Mouse (Mus musculus) embryonic facial prominence, embryonic 15.5 days (tissue): Measurements from ENCODE around the gene Rbbp6. TPM values are rescaled to one million over a fixed set of nuclear protein-coding genes. Genes with fewer than 3 reads are reported as not detected.

ENCODE experiments used
- ATAC-seq: fragments of 200-750 bp; cut with Nextera tagmentation; 2 replicates; pipeline ENCODE4 v1.8.0; 2017; ENCODE audit warnings: low read depth, moderate TSS enrichment; ENCODE audit not compliant: insufficient number of reproducible peaks, low FRiP score, low TSS enrichment
- H3K27ac ChIP-seq: fragments of 300-500 bp; sonication (generic); replicated peaks from 2 replicates; pipeline ENCODE4 v1.5.1; 2015; ENCODE audit warnings: mild to moderate bottlenecking, inconsistent platforms
- H3K27me3 ChIP-seq: fragments of 300-500 bp; sonication (generic); 2 replicates; pipeline ENCODE4 v1.6.1; 2015; ENCODE audit warnings: inconsistent platforms
- H3K36me3 ChIP-seq: fragments of 300-500 bp; sonication (generic); 2 replicates; pipeline ENCODE4 v1.6.1; 2015; ENCODE audit warnings: mild to moderate bottlenecking, inconsistent platforms
- H3K4me1 ChIP-seq: fragments of 300-500 bp; sonication (generic); 2 replicates; pipeline ENCODE4 v1.6.1; 2015; ENCODE audit warnings: inconsistent platforms
- H3K4me2 ChIP-seq: fragments of 300-500 bp; sonication (generic); replicated peaks from 2 replicates; pipeline ENCODE4 v1.6.1; 2015; ENCODE audit warnings: mild to moderate bottlenecking, inconsistent platforms
- H3K4me3 ChIP-seq: fragments of 300-500 bp; sonication (generic); replicated peaks from 2 replicates; pipeline ENCODE4 v1.5.1; 2015; ENCODE audit warnings: mild to moderate bottlenecking, inconsistent platforms
- H3K9ac ChIP-seq: fragments of 300-500 bp; sonication (generic); 2 replicates; pipeline ENCODE4 v1.6.1; 2015; ENCODE audit warnings: inconsistent platforms
- H3K9me3 ChIP-seq: fragments of 300-500 bp; sonication (generic); replicated peaks from 2 replicates; pipeline ENCODE4 v1.6.1; 2016; ENCODE audit warnings: inconsistent platforms
- WGBS: fragments of 180-500 bp; shearing (Covaris S2); methylation state at CpG from one replicate; pipeline ENCODE4 v1.1.7; 2015; 5-methylcytosine and 5-hydroxymethylcytosine counted together
- polyA plus RNA-seq: library from polyadenylated mRNA; unstranded; fragments of >200 nt; fragmentation: Nextera tagmentation; extraction: Ambion mirVana; gene quantifications from 2 replicates; pipeline ENCODE4 v1.2.1, GENCODE M21; 2015

The Rbbp6 gene
- polyA plus RNA-seq, 1 experiment from 2014 or later, result 27.5 TPM

DNA sequence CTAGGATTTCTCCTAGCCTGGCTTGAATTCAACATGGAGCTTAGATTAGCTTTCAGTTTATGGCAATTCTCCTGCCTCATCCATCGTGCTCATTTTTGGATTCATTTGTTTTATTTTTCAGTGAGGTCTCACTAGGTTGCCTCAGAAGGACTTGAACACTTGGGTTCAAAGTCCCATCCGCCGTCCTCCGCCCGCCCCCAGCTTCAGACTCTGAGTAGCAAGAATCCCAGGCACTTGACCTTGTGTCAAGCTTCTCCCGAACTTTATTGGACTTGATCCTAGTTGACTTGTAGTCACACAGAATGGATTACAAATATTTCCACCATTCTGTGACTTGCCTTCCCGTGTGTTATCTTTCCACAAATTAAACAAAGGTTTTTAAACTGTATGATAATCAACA is 49.2 kb downstream of the Rbbp6 start:
- Histone ChIP-seq H3K9ac (no peak overlapping the region), H3K4me2 (no peak overlapping the region), H3K36me3 (no peaks in the 10 kb centered on the region), H3K4me3 (no peak overlapping the region), H3K4me1 (no peaks in the 10 kb centered on the region), H3K9me3 (no peaks in the 10 kb centered on the region), H3K27me3 (no peaks in the 10 kb centered on the region), H3K27ac (no peak overlapping the region)
- ATAC-seq, result no peak
- WGBS, result 85% methylated on average over 7 of the region's 7 CpGs

DNA sequence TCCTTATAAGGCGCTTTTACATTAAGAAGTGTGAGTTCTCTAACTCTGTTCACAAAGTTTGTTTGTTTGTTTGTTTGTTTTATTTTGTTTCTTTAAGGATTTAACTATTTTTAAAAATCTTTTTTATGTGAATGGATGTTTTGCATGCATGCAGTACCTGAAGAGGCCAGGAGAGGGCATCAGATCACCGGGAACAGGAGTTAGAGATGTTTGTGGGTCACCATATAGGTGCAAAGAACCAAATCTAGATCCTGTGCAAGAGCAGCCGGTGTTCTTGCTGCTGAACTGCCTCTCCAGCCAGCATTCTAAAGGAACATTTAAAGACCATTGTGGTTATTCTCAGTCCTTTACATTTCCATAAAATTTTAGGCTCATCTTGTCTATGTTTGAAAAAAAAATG is 52.1 kb downstream of the Rbbp6 start:
- Histone ChIP-seq H3K9me3 (no peaks in the 10 kb centered on the region), H3K4me3 (no peak overlapping the region), H3K27ac (no peak overlapping the region), H3K9ac (no peak overlapping the region), H3K4me2 (no peak overlapping the region), H3K36me3 (no peaks in the 10 kb centered on the region), H3K27me3 (no peaks in the 10 kb centered on the region), H3K4me1 (no peaks in the 10 kb centered on the region)
- no peak for ATAC-seq
- WGBS, result 33% methylated on average over 3 of the region's 3 CpGs

DNA sequence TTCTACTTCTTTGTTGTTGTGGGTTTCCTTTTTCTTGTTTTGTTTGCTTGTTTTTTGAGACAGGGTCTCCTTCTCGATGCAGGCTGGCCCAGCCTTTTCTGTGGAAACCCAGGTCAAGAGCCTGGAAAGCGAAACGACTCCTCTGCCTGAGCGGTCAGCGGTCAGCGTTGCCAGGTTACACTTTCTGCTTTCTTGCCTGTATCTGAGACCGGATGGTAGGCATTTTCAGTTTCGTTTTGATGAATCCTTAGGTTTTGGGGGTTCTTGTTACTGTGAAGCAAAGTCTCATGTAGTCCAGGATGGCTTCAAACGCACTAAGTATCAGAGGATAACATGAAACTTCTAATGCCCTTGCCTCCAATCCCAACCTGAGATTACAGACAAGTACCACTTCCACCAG is 59.6 kb downstream of the Rbbp6 start:
- no peak for ATAC-seq

DNA sequence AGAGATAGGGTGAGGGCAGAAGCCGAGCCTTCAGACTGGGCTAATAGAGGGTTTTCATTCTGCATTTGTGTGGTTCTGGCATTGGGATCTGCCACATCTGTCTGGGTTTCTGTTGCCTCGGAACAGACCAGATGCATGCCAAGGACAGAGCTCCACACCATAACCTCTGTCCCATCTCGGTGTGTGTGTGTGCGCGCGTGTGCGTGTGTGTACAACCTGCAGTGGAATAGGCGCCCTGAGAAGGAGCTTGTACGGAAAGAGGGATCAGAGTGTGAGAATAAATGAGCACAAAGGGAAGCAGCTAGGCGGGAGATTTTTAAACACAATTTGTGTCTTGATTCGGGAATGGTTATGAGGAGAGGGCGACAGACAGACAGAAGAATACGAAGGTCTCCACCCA is 64.8 kb downstream of the Rbbp6 start:
- H3K4me2 ChIP-seq, result peak overlapping the region; percentile 87
- H3K36me3 ChIP-seq, result no peaks in the 10 kb centered on the region
- H3K9me3 ChIP-seq, result no peaks in the 10 kb centered on the region
- H3K4me3 ChIP-seq, result peak overlapping the region; percentile 40
- H3K27me3 ChIP-seq, result no peaks in the 10 kb centered on the region
- ATAC-seq, result no peak
- peaks cover 14% of the 10 kb centered on the region for H3K4me1 ChIP-seq
- 15% methylated on average over 13 of the region's 13 CpGs for WGBS
- no peak overlapping the region for H3K27ac ChIP-seq
- H3K9ac ChIP-seq, result no peak overlapping the region

More for the DNA sequence above, 59.6 kb downstream of the Rbbp6 start:
- 72% methylated on average over 9 of the region's 9 CpGs for WGBS
- no peaks in the 10 kb centered on the region for H3K36me3 ChIP-seq
- H3K27me3 ChIP-seq, result no peaks in the 10 kb centered on the region
- H3K9ac ChIP-seq, result no peak overlapping the region
- H3K4me3 ChIP-seq, result no peak overlapping the region
- no peak overlapping the region for H3K27ac ChIP-seq
- H3K4me1 ChIP-seq, result no peaks in the 10 kb centered on the region
- no peak overlapping the region for H3K4me2 ChIP-seq
- H3K9me3 ChIP-seq, result no peaks in the 10 kb centered on the region

DNA sequence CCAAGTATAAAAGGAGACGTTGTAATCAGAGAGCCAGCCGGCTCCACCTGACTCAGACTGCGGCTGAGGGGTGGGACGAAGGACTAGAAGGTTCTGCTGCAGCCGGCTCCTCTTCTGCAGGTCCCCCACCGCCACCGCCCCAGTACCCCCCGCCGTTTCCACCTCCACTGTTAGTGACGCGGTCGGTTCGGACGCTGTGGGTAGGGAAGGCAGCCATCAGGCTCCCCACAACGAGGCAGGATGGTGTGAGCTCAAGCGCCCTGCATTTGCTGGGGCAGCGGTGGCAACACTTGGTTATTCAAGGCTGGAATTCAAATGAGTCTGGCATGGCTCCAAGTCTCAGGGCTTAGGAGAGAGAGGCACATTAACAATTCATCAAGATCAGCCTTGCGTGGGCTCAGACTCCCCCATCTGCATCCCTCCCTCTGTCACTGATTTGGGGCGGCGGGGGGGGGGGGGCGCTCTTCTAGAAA is 65.3 kb downstream of the Rbbp6 start:
- WGBS, result under 1% methylated on average over 21 of the region's 21 CpGs
- Histone ChIP-seq H3K27ac (no peak overlapping the region), H3K4me1 (peaks cover 14% of the 10 kb centered on the region), H3K9ac (no peak overlapping the region), H3K27me3 (no peaks in the 10 kb centered on the region), H3K36me3 (no peaks in the 10 kb centered on the region), H3K4me2 (peak overlapping the region; percentile 87), H3K4me3 (peak overlapping the region; percentile 40), H3K9me3 (no peaks in the 10 kb centered on the region)
- ATAC-seq, result peak; percentile 63

DNA sequence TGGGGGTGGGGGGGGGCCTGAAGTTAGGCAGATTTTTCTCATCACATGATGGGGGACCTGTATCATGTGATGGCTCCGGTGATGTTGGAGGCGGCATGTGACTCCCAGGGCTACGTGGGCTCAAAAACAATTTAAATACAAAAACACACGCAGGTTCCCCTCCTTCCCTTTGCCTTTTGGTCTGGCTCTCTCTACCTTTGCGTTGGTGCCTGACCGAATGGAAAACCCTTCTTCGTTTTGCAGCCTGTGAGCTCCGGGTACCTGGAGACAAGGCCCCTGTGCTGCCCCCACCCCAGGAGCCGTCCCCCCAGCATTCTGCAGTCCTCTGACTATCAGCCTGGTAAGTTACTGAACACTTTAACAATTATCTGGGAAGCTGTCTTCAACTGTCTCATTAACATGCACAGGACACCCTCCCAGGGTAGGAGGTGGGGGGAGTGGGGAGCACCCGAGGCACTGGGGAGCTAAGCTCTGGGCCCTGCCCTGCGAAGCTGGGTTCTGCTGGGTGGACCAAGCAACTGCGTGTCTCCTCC is 65.8 kb downstream of the Rbbp6 start:
- H3K4me1 ChIP-seq, result peaks cover 14% of the 10 kb centered on the region
- 4% methylated on average over 12 of the region's 12 CpGs for WGBS
- no peaks in the 10 kb centered on the region for H3K36me3 ChIP-seq
- no peaks in the 10 kb centered on the region for H3K27me3 ChIP-seq
- peak overlapping the region; percentile 87 for H3K4me2 ChIP-seq
- no peak overlapping the region for H3K9ac ChIP-seq
- ATAC-seq, result peak; percentile 63
- H3K9me3 ChIP-seq, result no peaks in the 10 kb centered on the region
- no peak overlapping the region for H3K27ac ChIP-seq
- H3K4me3 ChIP-seq, result peak overlapping the region; percentile 40

DNA sequence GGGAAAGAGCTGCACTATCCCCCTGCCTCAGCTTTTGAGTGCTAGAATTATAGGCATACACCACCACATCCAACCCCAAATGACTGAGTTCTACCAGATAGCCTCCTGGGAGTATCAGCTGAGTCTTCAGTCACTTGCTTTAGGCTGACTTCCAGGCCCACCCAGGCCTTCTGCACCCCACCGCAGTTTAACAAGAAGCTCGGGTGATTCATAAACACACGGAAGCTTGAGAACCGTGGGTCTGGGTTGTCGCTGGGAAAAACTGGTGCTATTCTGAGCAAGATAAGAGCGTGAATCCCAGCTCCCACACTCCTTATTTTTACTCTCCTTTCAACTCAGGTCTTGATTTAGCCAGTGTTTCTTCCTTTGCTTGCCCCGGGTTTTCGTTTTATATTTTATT is 69.8 kb downstream of the Rbbp6 start:
- WGBS, result 74% methylated on average over 8 of the region's 8 CpGs
- ATAC-seq, result no peak
- no peak overlapping the region for H3K4me3 ChIP-seq
- H3K4me1 ChIP-seq, result peaks cover 13% of the 10 kb centered on the region
- no peak overlapping the region for H3K4me2 ChIP-seq
- H3K9ac ChIP-seq, result no peak overlapping the region
- no peak overlapping the region for H3K27ac ChIP-seq
- no peaks in the 10 kb centered on the region for H3K27me3 ChIP-seq
- no peaks in the 10 kb centered on the region for H3K36me3 ChIP-seq
- H3K9me3 ChIP-seq, result no peaks in the 10 kb centered on the region

DNA sequence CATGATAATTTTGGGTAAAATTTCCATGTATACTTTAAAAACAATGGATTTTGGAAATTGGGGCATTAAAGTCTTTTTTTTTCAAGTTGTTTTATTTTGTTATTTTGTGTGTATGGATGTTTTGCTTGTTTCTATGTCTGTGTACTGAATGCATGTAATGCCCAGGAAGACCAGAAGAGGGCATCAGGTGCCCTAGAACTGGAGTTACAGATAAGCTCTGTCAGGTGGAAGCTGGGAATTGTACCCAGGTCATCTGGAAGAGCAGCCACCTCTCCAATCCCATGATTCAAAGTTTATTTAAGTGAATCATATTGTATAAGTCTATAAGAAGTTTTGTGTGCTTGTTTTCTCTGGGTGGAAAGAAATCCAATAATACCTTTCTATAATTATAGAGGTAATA is 73.8 kb downstream of the Rbbp6 start:
- H3K27me3 ChIP-seq, result no peaks in the 10 kb centered on the region
- H3K27ac ChIP-seq, result no peak overlapping the region
- H3K4me1 ChIP-seq, result no peaks in the 10 kb centered on the region
- H3K36me3 ChIP-seq, result no peaks in the 10 kb centered on the region
- H3K4me3 ChIP-seq, result no peak overlapping the region
- H3K4me2 ChIP-seq, result no peak overlapping the region
- H3K9me3 ChIP-seq, result no peaks in the 10 kb centered on the region
- H3K9ac ChIP-seq, result no peak overlapping the region
- no peak for ATAC-seq

DNA sequence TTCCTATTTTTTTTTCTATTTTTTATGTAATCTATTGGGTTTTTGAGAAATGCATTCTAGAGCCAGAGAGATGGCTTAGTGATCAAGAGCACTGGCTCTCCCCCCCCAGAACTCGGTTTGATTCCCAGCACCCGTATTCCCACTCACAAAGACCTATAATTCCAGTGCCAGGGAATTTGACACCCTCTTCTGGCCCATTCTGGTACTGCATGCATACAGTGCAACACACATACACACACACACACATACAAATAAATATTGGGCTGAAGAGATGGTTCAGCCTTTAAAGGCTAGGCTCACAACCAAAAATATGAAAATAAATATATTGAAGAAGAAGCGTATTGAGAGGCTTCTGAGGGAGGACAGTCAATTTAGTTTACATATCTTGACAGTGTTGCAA is 79.7 kb downstream of the Rbbp6 start:
- Histone ChIP-seq H3K27me3 (no peaks in the 10 kb centered on the region), H3K9me3 (no peaks in the 10 kb centered on the region), H3K4me3 (no peak overlapping the region), H3K4me2 (no peak overlapping the region), H3K36me3 (no peaks in the 10 kb centered on the region), H3K9ac (no peak overlapping the region), H3K4me1 (no peaks in the 10 kb centered on the region), H3K27ac (no peak overlapping the region)
- no peak for ATAC-seq
- 91% methylated on average over 3 of the region's 3 CpGs for WGBS

DNA sequence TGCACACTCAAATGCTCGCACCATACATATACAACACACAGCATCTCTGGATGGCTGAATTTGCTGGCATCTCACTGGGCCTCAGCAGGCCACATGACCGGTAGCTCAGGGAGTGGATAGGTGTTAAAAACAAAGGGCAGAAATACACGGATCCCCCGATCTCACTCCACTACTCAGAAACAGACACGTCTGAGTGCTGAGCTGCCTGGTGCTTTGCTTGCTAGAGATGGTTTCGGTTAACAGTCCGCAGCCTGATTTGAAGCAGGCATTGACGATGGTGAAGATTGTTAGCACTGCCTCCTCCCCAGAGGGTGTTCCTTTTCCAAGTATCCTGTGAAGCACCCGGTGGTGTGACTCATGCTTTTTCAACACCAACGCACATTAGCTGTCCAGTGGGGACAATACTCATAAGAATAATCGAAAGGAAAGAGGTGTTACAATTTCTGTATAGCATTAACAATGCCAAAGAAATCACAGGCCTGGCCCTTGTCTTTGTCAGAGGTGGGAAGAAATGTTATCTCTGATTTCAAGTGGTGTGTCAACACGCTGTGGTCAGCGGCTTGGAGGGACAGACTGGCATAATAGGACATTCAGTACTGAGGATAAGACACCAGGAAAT is 81.1 kb downstream of the Rbbp6 start:
- Histone ChIP-seq H3K27me3 (no peaks in the 10 kb centered on the region), H3K4me1 (no peaks in the 10 kb centered on the region), H3K36me3 (no peaks in the 10 kb centered on the region), H3K27ac (no peak overlapping the region), H3K9ac (no peak overlapping the region), H3K4me3 (no peak overlapping the region), H3K9me3 (no peaks in the 10 kb centered on the region), H3K4me2 (no peak overlapping the region)
- 50% methylated on average over 13 of the region's 13 CpGs for WGBS
- ATAC-seq, result no peak
